Mouse (Mus musculus): ENCODE results near the gene Thbd.

Gene Thbd

DNA sequence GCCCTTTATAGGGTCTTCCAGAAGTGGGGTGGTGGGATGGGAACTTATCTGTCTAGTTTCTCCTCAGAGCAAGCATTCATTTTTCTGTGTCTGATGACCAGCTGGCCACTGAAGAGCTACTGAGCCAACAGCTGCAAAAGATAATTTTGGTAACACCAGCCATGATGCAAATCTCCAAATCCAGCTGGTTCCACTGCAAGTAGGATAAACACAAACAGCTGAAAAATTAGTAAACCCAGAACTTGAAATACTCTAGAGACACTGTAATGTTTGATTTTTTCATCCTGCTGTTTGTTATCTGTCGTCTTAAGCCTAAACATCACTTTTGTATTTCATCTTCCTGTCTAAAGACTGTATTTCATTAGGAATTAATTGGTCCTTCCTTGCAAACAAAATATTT is 13.7 kb upstream of the Thbd start:
- no peak for DNase-seq (ENCODE audit: low read depth, low spot score)

GRCm38 (mm10) chr2:148421112-148421511 is 13.1 kb upstream of the Thbd start:
- DNase-seq (ENCODE audit: low read depth, low spot score), result no peak

GRCm38 (mm10) chr2:148419776-148420175 is 11.8 kb upstream of the Thbd start:
- DNase-seq (ENCODE audit: low read depth, low spot score), result no peak

- no peak for DNase-seq (ENCODE audit: low read depth, low spot score)
Observed at GRCm38 (mm10) chr2:148419151-148419550, 11.2 kb upstream of the Thbd start.

- no peak for DNase-seq (ENCODE audit: low read depth, low spot score)
Observed at GRCm38 (mm10) chr2:148409821-148410220, 1.8 kb upstream of the Thbd start.

DNA sequence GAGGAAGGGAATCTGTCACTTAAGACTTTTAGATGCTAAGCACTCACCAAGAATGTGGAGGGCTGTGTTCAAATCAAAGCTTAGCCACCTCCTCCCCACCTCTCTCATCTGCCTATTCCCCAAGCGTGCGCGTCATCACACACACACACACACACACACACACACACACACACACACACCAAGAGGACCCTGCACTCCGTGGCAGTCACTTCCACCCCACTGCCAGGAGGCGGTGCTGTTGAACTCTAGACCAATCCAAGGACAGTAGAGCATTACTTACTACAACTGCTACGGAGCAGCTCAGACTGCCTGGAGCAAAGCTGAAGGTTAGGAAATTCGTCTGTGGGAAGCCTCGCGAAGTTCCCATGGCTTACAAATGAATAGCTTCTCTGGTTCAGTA is 1.2 kb upstream of the Thbd start:
- DNase-seq (ENCODE audit: low read depth, low spot score), result no peak

- no peak for DNase-seq (ENCODE audit: low read depth, low spot score)
Observed at GRCm38 (mm10) chr2:148408761-148409120, 753 bp upstream of the Thbd start.

DNA sequence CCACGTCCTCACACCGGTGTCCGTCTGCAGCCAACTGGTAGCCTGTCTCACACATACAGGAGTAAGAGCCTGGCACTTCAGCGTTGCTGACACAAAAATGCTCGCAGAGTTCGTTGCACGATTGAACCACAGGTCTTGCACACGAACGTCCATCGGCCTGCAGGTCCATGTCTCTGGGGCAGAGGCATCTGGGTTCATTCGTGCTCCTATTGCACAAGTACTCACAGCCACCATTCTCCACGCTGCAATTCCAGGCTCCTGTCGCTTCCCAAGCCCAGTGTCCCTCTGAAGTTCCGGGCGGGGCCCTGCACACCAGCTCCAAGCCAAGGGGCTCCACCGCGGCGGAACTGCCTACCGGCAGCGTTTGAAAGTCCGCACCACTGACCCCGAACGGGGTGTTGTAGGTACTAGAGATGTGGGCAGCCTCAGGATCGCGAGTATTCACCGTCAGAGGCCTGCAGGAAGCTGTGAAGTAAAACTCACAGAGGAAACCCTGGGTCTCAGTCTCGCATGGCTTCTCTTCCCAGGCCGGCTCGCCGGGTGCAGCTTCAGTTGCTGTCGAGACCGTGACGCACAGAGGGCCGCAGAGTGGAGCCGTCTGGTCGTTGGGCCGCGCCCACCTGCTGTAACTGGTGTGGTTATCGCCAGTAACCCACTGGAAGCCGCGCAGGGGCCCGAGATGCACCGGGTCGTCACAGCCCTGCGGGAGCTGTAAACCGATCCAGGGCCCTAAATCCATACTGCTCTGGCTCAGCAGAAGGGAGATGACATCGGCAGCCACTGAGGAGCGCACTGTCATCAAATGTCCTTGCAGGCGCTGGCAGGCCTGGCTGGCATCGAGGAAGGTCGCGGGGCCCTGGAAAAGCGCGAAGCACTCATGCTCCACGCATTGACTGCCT is 768 bp downstream of the Thbd start:
- DNase-seq (ENCODE audit: low read depth, low spot score), result no peak

DNA sequence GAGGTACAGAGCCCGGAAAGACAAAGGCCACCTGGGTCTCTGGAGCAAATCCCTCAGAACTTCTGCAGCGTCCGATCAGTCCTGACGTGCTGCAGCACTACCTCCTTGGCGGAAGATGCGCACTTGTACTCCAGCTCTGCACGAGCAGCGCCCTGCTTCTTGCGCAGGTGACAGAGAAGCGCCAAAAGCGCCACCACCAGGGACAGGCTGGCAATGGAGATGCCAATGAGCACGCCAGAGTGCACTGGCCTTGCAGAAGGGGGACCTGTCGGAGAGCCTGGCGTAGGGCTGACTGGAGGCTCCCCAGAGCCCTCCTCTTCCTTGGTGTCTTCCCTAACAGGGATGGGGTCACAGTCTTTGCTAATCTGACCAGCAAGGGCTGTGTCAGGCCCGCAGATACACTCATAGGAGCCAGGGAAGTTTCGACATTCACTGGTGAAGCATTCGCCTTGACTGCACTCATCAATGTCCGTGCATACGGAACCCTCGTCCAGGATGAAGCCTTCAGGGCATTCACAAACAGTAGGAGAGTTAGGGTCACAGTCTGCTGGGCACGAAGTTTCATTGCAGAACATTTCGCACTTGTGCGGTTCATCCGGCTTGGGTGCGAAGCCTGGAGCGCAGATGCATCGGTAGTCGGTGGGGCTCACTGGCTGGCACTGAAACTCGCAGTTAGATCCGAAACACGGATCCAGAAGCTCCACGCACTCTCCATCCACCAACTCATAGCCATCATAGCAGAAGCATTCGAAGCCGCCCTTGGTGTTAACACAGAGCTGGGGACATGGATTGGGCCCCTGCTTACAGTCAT is 1.6 kb downstream of the Thbd start:
- no peak for DNase-seq (ENCODE audit: low read depth, low spot score)

GRCm38 (mm10) chr2:148404906-148405305 is 3.1 kb downstream of the Thbd start:
- no peak for DNase-seq (ENCODE audit: low read depth, low spot score)

DNA sequence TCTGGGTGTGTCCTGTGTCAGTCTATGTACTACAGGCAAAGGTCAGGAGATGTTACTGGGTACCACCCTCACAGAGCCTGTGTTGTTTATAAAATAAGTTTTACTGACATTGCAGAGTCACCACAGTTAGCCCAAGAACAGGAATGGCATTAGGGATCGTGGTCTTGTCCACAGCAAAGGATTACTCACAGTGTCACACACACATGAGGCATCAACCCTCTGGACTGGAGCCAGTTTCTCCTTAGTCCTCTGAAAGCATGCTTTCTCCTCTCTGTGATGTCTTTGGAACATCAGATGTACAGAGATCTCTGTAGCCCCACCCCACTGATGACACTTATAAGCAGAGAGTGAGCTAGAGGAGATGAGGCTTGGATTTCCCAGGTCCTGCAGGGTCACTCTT is 5.8 kb downstream of the Thbd start:
- no peak for DNase-seq (ENCODE audit: low read depth, low spot score)

- DNase-seq (ENCODE audit: low read depth, low spot score), result no peak
Observed at GRCm38 (mm10) chr2:148398901-148399685, 8.9 kb downstream of the Thbd start.

- DNase-seq (ENCODE audit: low read depth, low spot score), result no peak
Observed at GRCm38 (mm10) chr2:148397784-148398100, 10.2 kb downstream of the Thbd start.

GRCm38 (mm10) chr2:148397015-148397783 is 10.8 kb downstream of the Thbd start:
- DNase-seq (ENCODE audit: low read depth, low spot score), result no peak

DNA sequence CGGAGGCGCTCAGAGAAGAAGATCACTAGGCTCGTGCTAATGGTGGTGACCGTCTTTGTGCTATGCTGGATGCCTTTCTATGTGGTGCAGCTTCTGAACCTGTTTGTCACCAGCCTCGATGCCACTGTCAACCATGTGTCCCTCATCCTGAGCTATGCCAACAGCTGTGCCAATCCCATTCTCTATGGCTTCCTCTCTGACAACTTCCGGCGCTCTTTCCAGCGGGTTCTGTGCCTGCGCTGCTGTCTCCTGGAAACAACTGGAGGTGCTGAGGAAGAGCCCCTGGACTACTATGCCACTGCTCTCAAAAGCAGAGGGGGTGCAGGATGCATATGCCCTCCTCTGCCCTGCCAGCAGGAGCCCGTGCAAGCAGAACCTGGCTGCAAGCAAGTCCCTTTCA is 11.8 kb downstream of the Thbd start:
- no peak for DNase-seq (ENCODE audit: low read depth, low spot score)

GRCm38 (mm10) chr2:148395131-148396051 is 12.6 kb downstream of the Thbd start, which contains the start of gene Sstr4:
Sstr4 (plus strand) TSS chr2:148395344.
- no peak for DNase-seq (ENCODE audit: low read depth, low spot score)

DNA sequence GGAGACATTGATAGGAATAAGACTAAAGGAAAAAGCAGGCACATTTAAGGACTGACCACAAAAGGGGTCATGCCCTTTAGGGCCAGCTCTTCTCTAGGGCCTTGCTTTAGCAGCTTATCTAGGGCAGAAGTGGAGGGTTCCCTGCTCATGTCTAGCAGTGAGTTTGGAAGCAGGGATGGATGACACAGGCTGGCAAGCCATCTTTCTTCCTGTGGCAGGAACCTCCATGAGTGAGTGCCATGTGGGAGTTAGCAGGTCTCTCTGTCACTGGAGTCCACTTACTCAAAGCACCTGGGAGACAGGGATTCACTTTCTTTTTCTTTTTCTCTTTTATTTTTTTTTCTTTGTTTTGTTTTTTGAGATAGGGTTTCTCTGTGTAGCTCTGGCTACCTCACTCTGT is 14.1 kb downstream of the Thbd start:
- DNase-seq (ENCODE audit: low read depth, low spot score), result no peak

DNA sequence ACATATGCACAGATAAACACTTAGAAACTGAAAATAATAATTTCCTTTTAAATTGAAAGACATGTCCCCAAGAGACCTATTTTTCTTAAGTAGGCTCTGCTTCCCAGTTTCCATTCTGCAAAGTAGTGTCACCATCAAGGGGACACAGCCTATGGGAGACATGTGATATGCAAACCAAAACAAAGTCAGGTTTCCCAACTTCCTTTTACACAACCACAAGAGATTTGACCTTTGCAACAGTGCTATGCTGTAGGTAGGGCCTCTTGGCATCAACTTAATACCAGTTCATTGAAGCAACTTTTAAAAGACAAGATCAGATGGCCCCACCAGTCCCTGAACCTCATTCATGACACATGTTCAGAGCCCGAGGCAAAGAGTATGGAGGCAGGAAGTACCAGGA is 14.8 kb downstream of the Thbd start:
- no peak for DNase-seq (ENCODE audit: low read depth, low spot score)

- no peak for DNase-seq (ENCODE audit: low read depth, low spot score)
Observed at GRCm38 (mm10) chr2:148387652-148388581, 20.1 kb downstream of the Thbd start.
